Mouse (Mus musculus) CD4-positive, CD25-positive, alpha-beta regulatory T cell, adult 2 months (primary cell): ENCODE measurements around the gene 1700022I11Rik.

Experiments used
- DNase-seq: peaks from one replicate; pipeline ENCODE4 v3.0.0-alpha.2; 2012; ENCODE audit warnings: low read depth, low spot score

Gene 1700022I11Rik

DNA sequence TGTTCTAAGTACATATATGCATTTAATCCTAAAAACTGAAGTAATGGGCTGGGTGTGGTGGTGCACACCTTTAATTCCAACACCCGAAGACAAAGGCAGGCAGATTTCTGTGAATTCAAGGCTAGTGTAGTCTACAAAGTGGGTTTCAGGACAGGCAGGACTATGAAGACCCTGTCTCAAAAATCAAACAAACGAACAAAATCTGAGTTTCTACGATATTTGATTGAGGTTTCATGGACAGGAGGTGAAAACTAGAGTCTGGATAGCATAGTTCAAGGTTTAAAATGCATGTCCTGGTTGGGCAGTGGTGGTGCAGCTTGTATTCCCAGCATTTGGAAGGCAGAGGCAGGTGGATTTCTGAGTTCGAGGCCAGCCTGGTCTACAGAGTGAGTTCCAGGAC, at the start of gene 1700022I11Rik:
Gene 1700022I11Rik, plus strand, starts transcription at position 301 of the 400 bp plus-strand sequence.
- no peak for DNase-seq

DNA sequence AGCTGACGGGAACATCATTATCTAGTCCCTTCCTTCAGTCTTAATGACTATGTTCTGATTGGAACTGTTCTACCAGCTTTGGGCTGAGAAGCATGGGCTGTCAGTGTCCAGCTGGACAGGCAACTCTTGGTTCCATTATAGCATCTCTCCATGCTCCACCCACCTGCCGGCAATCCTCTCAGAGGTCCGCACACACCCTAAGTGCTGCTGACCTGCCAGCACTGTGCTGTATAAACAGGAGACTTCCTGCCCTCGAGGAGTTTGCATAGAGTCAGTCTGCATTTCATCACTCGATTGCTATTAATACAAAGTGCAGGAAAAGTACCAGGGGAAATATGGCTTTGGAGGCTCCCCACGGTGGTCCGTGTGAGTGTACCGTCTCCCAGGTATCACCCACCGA, 48.7 kb upstream of the 1700022I11Rik start:
- no peak for DNase-seq

GRCm38 (mm10) chr4:42921536-42921935, 47.9 kb upstream of the 1700022I11Rik start:
- DNase-seq: no peak

DNA sequence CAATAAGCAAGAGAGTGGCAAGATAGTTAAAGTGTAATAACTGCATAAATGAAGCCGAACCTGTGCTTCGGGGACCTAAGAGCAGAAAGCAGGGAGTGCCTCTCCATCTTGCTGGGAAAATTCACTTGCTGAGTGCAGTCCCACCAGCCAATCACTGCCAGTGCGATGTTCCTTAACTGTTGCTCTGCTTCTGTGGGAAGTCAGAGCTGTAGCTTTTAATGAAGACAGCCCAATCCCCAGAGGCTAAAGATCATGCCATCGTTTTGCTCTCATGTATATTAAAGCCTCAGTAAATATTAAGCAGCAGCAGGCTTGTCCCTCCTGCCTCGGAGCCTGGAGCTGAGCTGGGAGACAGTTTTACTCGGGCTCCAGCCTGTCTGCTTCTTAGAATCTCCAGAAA, 47.3 kb upstream of the 1700022I11Rik start:
- DNase-seq: no peak

GRCm38 (mm10) chr4:42922461-42922860, 46.9 kb upstream of the 1700022I11Rik start:
- DNase-seq: no peak

DNA sequence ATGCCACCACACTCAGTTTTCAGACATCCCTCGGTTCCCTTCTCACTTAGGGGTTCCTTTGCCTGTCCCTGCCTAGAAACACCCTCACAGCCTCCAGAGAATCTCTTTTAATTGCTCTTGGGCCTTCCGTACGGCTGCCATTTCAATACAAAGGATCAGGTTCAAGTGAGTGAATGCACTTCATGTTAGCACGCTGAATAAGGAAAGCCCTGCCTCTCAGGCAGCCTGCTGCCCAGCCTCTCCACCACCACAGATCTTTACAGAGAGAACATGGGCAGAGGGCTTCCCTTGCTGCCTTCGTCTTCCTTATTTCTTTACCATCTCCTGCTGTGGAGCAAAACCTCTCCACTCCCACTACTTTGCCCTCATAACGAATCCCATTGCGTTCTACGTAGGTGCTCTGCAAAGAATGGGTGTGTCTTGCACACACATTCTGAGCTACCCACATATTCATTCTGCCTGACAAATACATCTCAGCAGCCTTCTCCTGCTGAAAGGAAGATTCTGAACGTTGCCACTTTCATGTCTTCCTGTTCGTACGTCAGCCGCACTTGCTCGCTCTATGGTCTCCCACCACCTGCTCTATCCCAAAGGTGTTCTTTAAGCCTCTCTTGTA, 45.2 kb upstream of the 1700022I11Rik start:
- DNase-seq: no peak

GRCm38 (mm10) chr4:42928209-42928608, 41.2 kb upstream of the 1700022I11Rik start:
- no peak for DNase-seq

DNA sequence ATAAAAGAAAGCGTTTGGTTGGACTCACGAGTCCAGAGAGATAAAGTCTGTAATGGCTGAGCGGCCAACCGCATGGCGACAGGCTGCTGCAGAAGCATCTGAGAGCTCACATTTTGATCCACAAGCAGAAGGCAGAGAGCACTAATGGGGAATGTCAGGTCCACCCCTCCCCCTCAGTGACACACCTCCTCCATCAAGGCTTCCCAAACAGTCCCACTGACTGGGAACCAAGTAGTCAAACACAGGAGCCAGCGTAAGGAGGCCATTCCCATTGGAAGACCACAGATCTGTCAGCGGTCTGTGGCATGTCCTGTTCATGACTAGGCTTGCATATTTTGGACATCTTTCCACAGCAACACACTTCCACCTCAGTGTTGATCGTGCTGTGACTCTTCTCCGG, 40.5 kb upstream of the 1700022I11Rik start:
- no peak for DNase-seq

GRCm38 (mm10) chr4:42932229-42932969, 37.0 kb upstream of the 1700022I11Rik start:
- no peak for DNase-seq

- DNase-seq: peak; percentile 29
These were observed 35.8 kb upstream of the 1700022I11Rik start for GRCm38 (mm10) chr4:42933630-42934029.

GRCm38 (mm10) chr4:42941396-42941795, 28.0 kb upstream of the 1700022I11Rik start:
- DNase-seq: no peak

GRCm38 (mm10) chr4:42943341-42943740, 26.1 kb upstream of the 1700022I11Rik start:
- DNase-seq: no peak

DNA sequence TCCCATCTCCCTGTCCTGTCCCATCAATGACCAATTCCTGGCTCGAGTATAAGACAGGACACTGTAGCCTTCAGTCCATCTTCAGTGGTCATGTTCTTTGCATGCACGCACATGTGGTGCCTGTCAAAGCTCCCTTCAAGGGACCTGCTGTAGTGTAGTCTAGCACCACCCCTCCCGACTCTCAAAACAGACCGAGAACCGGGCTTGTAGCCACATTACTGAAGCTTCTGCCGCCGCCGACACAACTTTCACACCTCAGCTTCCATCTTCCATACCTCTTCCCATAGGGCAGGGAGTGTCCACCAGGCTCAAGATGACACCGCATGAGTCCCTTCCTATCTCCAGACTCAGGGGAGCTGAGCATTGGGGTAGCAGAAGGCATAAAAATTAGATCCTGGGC, 25.2 kb upstream of the 1700022I11Rik start:
- no peak for DNase-seq

GRCm38 (mm10) chr4:42945043-42945442, 24.4 kb upstream of the 1700022I11Rik start:
- DNase-seq: peak; percentile 33

DNA sequence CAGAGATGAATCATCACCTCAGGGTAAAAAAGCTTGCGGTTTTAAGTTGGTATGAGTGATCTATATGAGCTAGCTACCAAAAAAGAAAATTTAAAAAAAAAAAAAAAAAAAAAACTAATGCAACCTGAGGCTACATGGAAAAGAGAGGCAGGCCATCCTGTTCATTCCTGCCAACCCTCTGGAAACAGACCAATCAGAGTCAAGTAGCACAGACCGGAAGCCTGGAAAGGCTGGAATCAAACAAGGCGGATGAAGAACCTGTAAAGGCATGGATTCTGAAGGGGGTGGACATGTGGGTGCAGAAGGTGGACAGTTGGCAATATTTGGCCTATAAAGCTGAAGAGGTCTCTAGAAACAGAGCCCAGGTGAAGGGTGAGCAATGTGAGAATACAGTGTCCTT, 24.0 kb upstream of the 1700022I11Rik start:
- DNase-seq: no peak

GRCm38 (mm10) chr4:42945952-42946351, 23.5 kb upstream of the 1700022I11Rik start:
- DNase-seq: peak; percentile 67

- DNase-seq: peak; percentile 30
These were observed 22.6 kb upstream of the 1700022I11Rik start for GRCm38 (mm10) chr4:42946733-42947290.

- no peak for DNase-seq
These were observed 20.9 kb upstream of the 1700022I11Rik start for GRCm38 (mm10) chr4:42948527-42948926.

- no peak for DNase-seq
These were observed 20.2 kb upstream of the 1700022I11Rik start for GRCm38 (mm10) chr4:42949051-42949675.

DNA sequence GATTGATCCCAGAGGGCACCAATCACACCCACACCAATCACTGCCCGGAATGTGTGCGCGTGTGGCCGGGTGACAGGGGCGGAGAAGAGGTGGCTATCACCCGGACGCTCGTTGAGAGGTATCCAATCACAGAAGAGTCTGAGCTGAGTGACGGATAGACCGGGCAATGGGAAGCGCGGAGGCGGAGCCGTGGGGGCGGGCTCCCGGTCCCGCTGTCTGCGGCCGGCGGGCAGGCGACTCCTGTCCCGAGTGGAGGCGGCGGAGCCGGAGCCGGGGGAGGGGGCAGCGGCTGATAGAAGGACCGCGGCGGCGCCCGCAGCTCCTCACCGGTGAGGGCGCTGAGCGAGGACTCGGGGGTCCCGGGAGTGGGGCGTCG, 19.7 kb upstream of the 1700022I11Rik start, which contains the start of gene Dnajb5:
Gene Dnajb5, plus strand, starts transcription at position 139 of the 376 bp plus-strand sequence.
- DNase-seq: peak; percentile 96

DNA sequence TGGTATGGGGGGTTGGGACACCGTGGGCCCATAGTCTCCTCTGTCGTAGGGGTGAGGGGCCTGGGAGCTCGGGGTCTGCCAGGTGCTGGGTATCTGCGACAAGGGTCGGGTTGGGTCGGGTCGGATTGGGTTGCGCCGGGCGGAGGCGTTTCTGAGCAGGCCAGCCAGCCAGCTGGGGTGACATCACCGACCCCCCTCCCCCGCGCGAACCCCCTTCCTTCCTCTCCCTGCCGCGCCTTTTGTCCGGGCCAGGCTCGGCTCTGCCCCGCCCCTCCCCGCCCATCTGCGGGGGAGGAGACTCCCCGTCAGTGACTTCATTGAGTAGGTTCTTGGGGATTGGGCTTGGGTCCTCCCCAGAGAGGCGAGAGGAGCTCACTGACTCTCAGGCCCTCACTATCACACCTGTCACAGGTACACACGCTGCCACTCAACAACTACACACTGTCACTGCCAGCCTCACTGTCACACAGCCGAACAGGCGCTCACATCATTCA, 19.3 kb upstream of the 1700022I11Rik start:
- DNase-seq: peak; percentile 96
